Mouse (Mus musculus): ENCODE measurements at regions not wholly inside any gene's neighbourhood (a gene's known extent, or its start where the extent isn't known, plus 50 kb on each side); places are given as distances from the start of the nearest gene placed in this dataset.

DNA sequence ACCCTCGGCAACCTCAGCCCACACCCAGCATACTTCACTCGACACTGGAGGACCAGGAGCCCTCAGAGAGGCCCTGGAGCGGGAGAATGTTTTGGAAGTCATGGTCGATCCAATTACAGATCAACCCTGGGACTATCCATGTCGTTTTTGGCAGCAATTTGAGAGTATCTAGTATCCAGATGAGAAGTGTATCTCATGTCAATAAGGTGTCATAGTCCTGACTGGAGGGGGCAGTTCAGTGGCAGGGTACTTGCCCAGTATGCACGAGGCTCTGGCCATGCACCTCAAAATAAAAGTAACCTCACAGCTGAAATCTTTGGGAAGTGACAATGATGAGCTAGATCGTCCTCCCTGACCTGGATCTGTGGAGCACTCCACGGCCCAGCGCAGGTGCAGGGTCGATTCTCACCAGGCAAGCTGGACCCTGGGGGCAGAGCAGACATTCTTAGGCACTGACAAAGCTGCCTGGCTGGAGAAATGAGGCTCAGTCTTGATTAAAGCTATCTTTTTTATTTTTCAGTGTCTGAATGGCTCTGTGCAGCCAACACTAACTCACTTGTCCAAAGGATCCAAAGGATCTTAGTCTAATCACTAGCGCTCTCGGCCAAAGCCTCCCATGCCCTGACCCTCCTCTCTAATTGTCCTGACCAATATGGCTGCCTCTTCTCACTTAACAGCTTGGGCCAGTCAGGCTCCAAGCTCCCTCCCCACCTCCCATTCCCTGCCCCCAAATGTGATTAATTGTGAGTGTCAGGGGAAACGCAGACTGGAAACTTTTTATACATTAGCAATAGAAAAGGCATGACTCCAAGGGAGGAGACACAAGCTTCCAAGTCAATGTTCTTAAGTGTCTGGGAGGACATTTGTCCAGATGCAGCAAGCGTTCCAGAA lies 146.0 kb downstream of the Mtx3 start:
- H3K9ac ChIP-seq (ENCODE audit: low read depth, low read length): no peak overlapping the region
- H3K27ac ChIP-seq (ENCODE audit: low read depth, low read length): no peak overlapping the region
- H3K9me3 ChIP-seq (ENCODE audit: control insufficient read depth, low read length): no peaks in the 10 kb centered on the region
- no peaks in the 10 kb centered on the region for H3K27me3 ChIP-seq (replicated peaks; ENCODE audit: control insufficient read depth, insufficient read depth, low read length)
- ATAC-seq (replicated peaks; ENCODE audit: low FRiP score) (no peak), DNase-seq (ENCODE audit: low spot score) (no peak)
- H3K4me3 ChIP-seq (ENCODE audit: low read depth, low read length): no peak overlapping the region
- no peak overlapping the region for H3K4me2 ChIP-seq
- 70% methylated on average over 14 of the region's 14 CpGs for WGBS
- H3K36me3 ChIP-seq (ENCODE audit: control insufficient read depth, insufficient read depth, low read length): no peaks in the 10 kb centered on the region
- no peaks in the 10 kb centered on the region for H3K4me1 ChIP-seq (replicated peaks; ENCODE audit: control insufficient read depth, insufficient read depth, low read length)
